Mouse (Mus musculus): Measurements from ENCODE around the gene Cxcr5. TPM values are rescaled to one million over a fixed set of nuclear protein-coding genes. Genes with fewer than 3 reads are reported as not detected.

Cxcr5 gene
- total and polyA plus RNA-seq, 2 experiments from 2014 or later = not detected

DNA sequence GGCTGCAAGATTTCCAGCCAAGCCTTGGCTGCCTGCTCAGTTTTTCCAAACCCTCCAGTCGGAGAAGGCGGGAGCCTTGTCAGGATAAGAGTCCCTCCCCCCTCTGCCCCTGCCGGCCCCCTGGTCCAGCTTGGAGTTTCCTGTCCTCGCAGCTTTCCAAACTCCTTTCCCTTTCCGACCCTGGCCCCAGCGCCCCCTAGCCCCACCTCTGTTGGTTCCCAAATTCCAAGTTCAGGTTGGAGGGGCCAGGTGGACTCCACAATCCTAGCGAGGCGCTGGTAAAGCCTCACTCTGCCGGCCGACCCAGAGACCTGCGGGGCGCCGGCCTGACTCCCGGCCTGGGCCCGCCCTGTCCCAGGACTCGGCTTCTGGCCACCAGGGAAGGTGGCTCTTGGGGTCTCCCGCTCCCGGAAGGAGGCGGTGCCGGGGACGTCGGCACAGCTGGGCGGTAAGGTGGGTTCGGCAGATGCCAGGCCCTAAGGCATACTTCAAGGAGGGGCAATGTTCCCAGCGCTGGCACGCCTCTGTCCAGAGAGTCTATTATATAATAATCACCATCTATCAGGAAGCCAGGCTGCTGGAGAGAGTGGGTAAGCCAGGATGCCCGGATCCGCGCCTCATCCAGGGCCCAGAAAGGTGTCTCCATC, 82.6 kb downstream of the Cxcr5 start:
- DNase-seq (peak; percentile 91), ATAC-seq (peak; percentile 67)
- no peaks in the 10 kb centered on the region for H3K36me3 ChIP-seq (ENCODE audit: insufficient read depth)

DNA sequence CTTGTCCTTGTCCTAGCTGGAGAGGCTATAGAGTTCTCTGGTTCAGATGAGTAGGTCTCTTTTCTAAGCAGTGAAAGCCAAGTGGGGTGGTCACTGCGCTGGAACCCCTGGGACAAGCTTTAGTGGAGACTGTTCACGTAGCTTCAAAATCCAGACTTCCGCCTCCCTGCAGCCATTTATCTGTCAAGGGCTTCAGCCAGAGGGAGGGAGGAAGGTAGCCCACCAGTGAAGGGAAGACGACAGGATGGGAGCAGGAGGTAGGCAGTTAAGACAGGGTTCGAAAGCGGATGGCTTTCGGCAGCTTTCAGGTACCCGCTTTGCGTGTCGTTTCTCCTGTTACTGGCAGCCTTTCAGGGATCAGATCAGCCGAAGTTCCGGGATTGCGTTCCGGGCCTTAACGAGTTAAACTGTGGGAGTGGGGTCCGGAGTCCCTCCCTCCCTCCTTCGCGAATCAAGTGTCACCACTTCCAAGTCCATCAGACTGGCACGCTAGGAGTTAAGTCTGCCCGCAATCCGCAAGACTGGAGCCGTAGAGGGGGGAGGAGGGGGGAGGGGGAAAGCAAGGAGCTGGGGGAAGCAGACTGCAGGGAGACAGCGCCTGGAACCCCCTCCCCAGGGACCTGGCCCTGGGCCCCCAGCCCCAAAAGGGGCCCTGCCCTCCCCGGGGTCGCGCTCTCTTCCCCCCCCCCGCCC, 83.3 kb downstream of the Cxcr5 start:
- DNase-seq (peak; percentile 91), ATAC-seq (peak; percentile 57)
- Histone ChIP-seq H3K4me2 (ENCODE audit: low read depth) (peak overlapping the region; percentile 91), H3K9me3 (ENCODE audit: low read length) (no peaks in the 10 kb centered on the region), H3K36me3 (ENCODE audit: insufficient read depth) (no peaks in the 10 kb centered on the region), H3K4me1 (ENCODE audit: insufficient read depth) (peaks cover 14% of the 10 kb centered on the region; the same call in 1 of the 2 replicates), H3K9ac (peak overlapping the region; percentile 75), H3K4me3 (ENCODE audit: low read depth, low read length) (peak overlapping the region; percentile 75), H3K27me3 (ENCODE audit: insufficient read depth, low read length) (no peaks in the 10 kb centered on the region), H3K27ac (ENCODE audit: low read depth, low read length) (peak overlapping the region; percentile 94)
- TF ChIP-seq CTCF (IDR thresholded peaks at IDR 0.05; ENCODE audit: low read depth) = no peak
- under 1% methylated on average over 22 of the region's 27 CpGs for WGBS

More for the DNA sequence above, 82.6 kb downstream of the Cxcr5 start:
- H3K4me1 ChIP-seq (ENCODE audit: insufficient read depth) = peaks cover 14% of the 10 kb centered on the region; the same call in 1 of the 2 replicates
- H3K9me3 ChIP-seq (ENCODE audit: low read length) = no peaks in the 10 kb centered on the region
- peak overlapping the region; percentile 91 for H3K4me2 ChIP-seq (ENCODE audit: low read depth)
- H3K27me3 ChIP-seq (ENCODE audit: insufficient read depth, low read length) = no peaks in the 10 kb centered on the region
- peak; percentile 41 for TF ChIP-seq CTCF (IDR thresholded peaks at IDR 0.05; ENCODE audit: low read depth)
- H3K9ac ChIP-seq = peak overlapping the region; percentile 75
- H3K27ac ChIP-seq (ENCODE audit: low read depth, low read length) = peak overlapping the region; percentile 94
- H3K4me3 ChIP-seq (ENCODE audit: low read depth, low read length) = peak overlapping the region; percentile 75
- 3% methylated on average over 29 of the region's 29 CpGs for WGBS

DNA sequence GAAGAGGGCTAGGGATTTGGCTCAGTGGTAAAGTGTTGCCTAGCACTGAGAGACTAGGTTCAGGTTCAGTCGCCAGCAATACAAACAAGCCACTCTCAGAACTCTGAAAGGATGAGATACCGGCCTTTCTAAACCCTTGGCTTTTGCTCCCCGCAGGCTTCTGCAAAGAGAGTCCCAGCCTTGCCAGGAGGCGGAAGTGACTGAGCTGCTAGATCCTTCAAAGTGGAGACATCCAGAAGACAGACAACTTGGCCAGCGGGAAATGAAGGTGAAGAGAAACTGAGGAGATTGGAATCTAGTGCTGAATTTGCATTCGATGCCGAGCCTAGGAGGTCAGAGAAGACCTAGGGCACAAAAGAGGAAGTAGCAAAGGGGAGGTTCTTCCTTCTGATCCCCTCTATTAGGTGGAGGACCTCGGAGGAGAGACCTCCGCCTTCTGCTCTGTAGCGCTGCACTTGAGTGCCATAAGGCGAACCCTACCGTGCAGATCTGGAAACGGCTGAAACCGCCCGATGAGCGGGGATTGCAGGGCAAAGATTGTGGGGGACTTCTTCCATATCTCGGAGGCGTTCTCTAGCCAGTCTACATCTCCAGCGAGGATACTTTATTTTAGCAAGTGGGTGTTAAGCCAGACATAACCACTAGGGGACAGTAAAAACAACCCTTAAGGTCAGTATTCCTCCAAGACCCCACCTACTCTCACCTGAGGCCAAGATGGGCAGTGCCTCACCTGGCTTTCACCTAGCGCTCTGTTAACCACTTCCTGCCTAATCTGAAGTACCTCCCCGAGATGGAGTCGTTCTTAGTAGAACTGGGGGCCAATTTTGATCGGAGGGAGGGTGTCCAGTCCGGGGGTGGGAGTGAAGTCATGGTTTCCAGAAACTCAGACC, 84.1 kb downstream of the Cxcr5 start:
- Histone ChIP-seq H3K36me3 (ENCODE audit: insufficient read depth) (no peaks in the 10 kb centered on the region), H3K4me3 (ENCODE audit: low read depth, low read length) (peak overlapping the region; percentile 75), H3K4me2 (ENCODE audit: low read depth) (peak overlapping the region; percentile 91), H3K27me3 (ENCODE audit: insufficient read depth, low read length) (no peaks in the 10 kb centered on the region), H3K9me3 (ENCODE audit: low read length) (no peaks in the 10 kb centered on the region), H3K27ac (ENCODE audit: low read depth, low read length) (peak overlapping the region; percentile 94), H3K9ac (peak overlapping the region; percentile 75), H3K4me1 (ENCODE audit: insufficient read depth) (peaks cover 14% of the 10 kb centered on the region; the same call in 1 of the 2 replicates)
- TF ChIP-seq CTCF (IDR thresholded peaks at IDR 0.05; ENCODE audit: low read depth) = peak; percentile 86
- DNase-seq = peak; percentile 79
- 7% methylated on average over 24 of the region's 24 CpGs for WGBS
- no peak for ATAC-seq

DNA sequence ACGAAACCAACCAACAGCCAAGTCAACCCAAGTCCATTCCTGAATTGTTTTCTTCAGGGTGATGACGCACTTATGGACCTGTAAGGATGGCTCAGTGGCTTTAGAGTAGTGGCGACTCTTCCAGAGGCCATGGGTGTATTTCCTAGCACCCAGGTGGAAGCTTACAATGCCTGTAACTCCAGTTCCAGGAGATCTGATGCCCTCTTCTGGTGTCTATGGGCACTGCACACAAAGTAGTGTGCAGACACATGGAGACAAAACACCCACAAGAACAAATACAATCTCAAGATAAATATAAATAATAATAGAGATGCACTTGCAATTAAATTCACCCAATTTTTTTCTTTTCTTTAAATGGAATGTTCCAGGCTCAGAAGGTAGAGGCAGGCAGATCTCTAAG, 85.7 kb downstream of the Cxcr5 start:
- ATAC-seq = no peak
- Histone ChIP-seq H3K4me3 (ENCODE audit: low read depth, low read length) (no peak overlapping the region), H3K36me3 (ENCODE audit: insufficient read depth) (no peaks in the 10 kb centered on the region), H3K27ac (ENCODE audit: low read depth, low read length) (no peak overlapping the region), H3K9ac (no peak overlapping the region), H3K4me1 (ENCODE audit: insufficient read depth) (peaks cover 14% of the 10 kb centered on the region; the same call in 1 of the 2 replicates), H3K4me2 (ENCODE audit: low read depth) (no peak overlapping the region), H3K27me3 (ENCODE audit: insufficient read depth, low read length) (no peaks in the 10 kb centered on the region), H3K9me3 (ENCODE audit: low read length) (no peaks in the 10 kb centered on the region)
- WGBS = 97% methylated on average over 3 of the region's 3 CpGs
- TF ChIP-seq CTCF (IDR thresholded peaks at IDR 0.05; ENCODE audit: low read depth) = peak; percentile 53
- DNase-seq = no peak

DNA sequence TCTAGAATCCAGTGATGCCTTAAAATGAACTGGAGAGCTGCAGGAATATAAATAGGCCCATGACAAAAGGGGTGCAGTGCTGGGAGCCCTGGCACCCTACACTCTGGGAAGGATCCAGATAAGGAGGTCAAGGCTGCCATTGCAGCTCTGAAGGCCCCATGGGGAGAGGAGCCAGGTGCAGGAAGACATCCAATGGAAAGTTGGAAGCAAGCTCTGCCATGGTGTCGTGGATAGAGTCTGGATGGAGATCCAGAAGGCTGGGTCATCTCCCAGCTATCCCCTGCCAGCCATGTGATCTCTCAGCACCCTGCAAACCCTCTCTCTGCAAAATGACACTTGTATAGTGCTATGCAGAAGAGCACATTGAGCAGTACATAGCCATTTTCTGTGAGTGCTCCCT, 87.3 kb downstream of the Cxcr5 start:
- no peak for TF ChIP-seq CTCF (IDR thresholded peaks at IDR 0.05; ENCODE audit: low read depth)
- WGBS = 38% methylated on average over 1 of the region's 1 CpGs
- Histone ChIP-seq H3K27ac (ENCODE audit: low read depth, low read length) (no peak overlapping the region), H3K4me1 (ENCODE audit: insufficient read depth) (0 out of 2 replicates have a peak, but pooled peaks cover 11% of the 10 kb centered on the region), H3K9me3 (ENCODE audit: low read length) (no peaks in the 10 kb centered on the region), H3K4me2 (ENCODE audit: low read depth) (no peak overlapping the region), H3K36me3 (ENCODE audit: insufficient read depth) (no peaks in the 10 kb centered on the region), H3K27me3 (ENCODE audit: insufficient read depth, low read length) (no peaks in the 10 kb centered on the region), H3K4me3 (ENCODE audit: low read depth, low read length) (no peak overlapping the region), H3K9ac (no peak overlapping the region)
- DNase-seq = no peak
- no peak for ATAC-seq

DNA sequence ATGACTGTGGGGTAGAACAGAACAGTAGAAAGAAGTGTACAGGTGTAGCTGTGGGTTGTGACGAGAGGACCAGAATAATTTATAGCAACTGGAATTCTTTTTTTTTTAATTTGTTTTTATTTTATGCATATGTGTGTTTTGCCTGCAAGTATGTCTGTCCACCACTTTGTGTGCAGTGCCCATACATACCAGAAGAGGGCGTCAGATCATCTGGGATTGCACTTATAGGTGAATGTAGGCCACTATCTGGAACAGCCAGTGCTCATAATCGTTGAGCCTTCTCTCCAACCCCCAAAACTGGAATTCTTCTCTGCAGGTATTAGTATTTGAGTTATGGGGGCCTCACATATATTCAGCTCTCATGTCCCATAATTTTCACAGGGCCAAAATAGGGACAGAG, 88.5 kb downstream of the Cxcr5 start:
- Histone ChIP-seq H3K4me2 (ENCODE audit: low read depth) (no peak overlapping the region), H3K36me3 (ENCODE audit: insufficient read depth) (no peaks in the 10 kb centered on the region), H3K9me3 (ENCODE audit: low read length) (no peaks in the 10 kb centered on the region), H3K4me3 (ENCODE audit: low read depth, low read length) (no peak overlapping the region), H3K27me3 (ENCODE audit: insufficient read depth, low read length) (no peaks in the 10 kb centered on the region), H3K9ac (no peak overlapping the region), H3K27ac (ENCODE audit: low read depth, low read length) (no peak overlapping the region), H3K4me1 (ENCODE audit: insufficient read depth) (peaks cover 21% of the 10 kb centered on the region; the same call in 1 of the 2 replicates)
- WGBS = 65% methylated on average over 3 of the region's 3 CpGs
- DNase-seq (no peak), ATAC-seq (no peak)
- TF ChIP-seq CTCF (IDR thresholded peaks at IDR 0.05; ENCODE audit: low read depth) = peak; percentile 36

Data from forebrain, postnatal 0 days (tissue).